Comparison of ENCODE assay signal across 27 mouse cellular contexts in the genomic region with DNA sequence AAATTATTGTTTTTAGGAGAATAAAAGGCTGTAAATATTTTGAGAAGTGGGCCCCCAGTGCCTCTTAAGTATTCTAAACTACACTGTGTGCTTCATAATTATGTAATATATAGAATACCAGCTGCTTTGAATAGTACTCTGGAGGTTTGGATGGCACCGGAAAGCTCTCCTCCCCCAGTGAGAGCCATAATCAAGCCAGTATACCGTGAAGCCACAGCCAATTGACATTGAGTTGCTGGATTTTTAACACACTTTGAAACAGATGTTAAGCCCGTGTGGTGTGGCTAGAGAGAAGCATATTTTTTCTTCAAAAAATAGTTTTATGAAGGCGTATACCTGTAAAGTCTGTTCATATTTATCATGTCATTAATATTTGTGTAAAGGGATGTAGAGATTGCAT.
A peak's percentile ranks its signal among the peaks of the same experiment; 100 is the strongest.
DNase-seq lines count a peak whose midpoint lies in the region; ATAC-seq lines count a peak whose summit lies in the region.
"Had no signal": no experiment of that assay in that cellular context is flagged by ENCODE, and none has a peak within 500 bp of the region (broad histone marks: within the 10 kb centered on the region; RNA-seq: fewer than 3 reads in every experiment).

No protein-coding gene starts in this region.

- ATAC-seq in frontal cortex, adult (ENCODE audit: low TSS enrichment) = peak; percentile 74
- peak; percentile 92 for ATAC-seq in neural tube, embryonic 13.5 days (ENCODE audit: low read depth)
- peak; percentile 81; the same call in 1 of the 2 replicates for ATAC-seq in neural tube, embryonic 15.5 days (ENCODE audit: low FRiP score)
- ATAC-seq: forebrain, embryonic 13.5 days; forebrain, embryonic 16.5 days; hindbrain, postnatal 0 days; inflammation-experienced regulatory T-cells, adult 6 months; Patski had no signal

- no peaks in the 10 kb centered on the region for H3K36me3 ChIP-seq in neural tube, embryonic 13.5 days
- H3K36me3 ChIP-seq in neural tube, embryonic 15.5 days = no peaks in the 10 kb centered on the region
- H3K36me3 ChIP-seq: embryonic facial prominence, embryonic 13.5 days; forebrain, embryonic 10.5 days; G1E; heart, embryonic 10.5 days; heart, embryonic 13.5 days had no signal

- no peak overlapping the region for H3K4me2 ChIP-seq in neural tube, embryonic 13.5 days
- no peak overlapping the region for H3K4me2 ChIP-seq in neural tube, embryonic 15.5 days
- H3K4me2 ChIP-seq: embryonic facial prominence, embryonic 13.5 days; forebrain, embryonic 13.5 days; heart, embryonic 13.5 days; hindbrain, embryonic 14.5 days had no signal

- no peak overlapping the region for H3K4me3 ChIP-seq in neural tube, embryonic 13.5 days
- no peak overlapping the region for H3K4me3 ChIP-seq in neural tube, embryonic 15.5 days (replicated peaks)
- H3K4me3 ChIP-seq: embryonic facial prominence, embryonic 13.5 days; forebrain, embryonic 10.5 days; forebrain, embryonic 13.5 days; heart, adult 2 months; heart, embryonic 10.5 days; heart, embryonic 13.5 days had no signal

- 41% methylated on average over 4 of the region's 4 CpGs for WGBS in neural tube, embryonic 13.5 days
- 37% methylated on average over 4 of the region's 4 CpGs for WGBS in neural tube, embryonic 15.5 days

- peaks cover 17% of the 10 kb centered on the region for H3K4me1 ChIP-seq in neural tube, embryonic 13.5 days (replicated peaks)
- peaks cover 11% of the 10 kb centered on the region for H3K4me1 ChIP-seq in neural tube, embryonic 15.5 days
- H3K4me1 ChIP-seq: forebrain, embryonic 13.5 days; heart, embryonic 10.5 days; heart, embryonic 13.5 days had no signal

- intact Hi-C loops in gastrocnemius, postnatal 14 days (cut with DNase I; ENCODE audit: low total_unique reads) = no loop called here

- H3K9me3 ChIP-seq in neural tube, embryonic 13.5 days = no peaks in the 10 kb centered on the region
- H3K9me3 ChIP-seq in neural tube, embryonic 15.5 days (replicated peaks) = no peaks in the 10 kb centered on the region
- H3K9me3 ChIP-seq: embryonic facial prominence, embryonic 13.5 days; forebrain, embryonic 10.5 days; forebrain, embryonic 13.5 days; G1E; heart, embryonic 10.5 days; heart, embryonic 13.5 days had no signal

- no peaks in the 10 kb centered on the region for H3K27me3 ChIP-seq in neural tube, embryonic 13.5 days
- no peaks in the 10 kb centered on the region; the same call in 1 of the 2 replicates for H3K27me3 ChIP-seq in neural tube, embryonic 15.5 days (replicated peaks)
- H3K27me3 ChIP-seq: CH12.LX; embryonic facial prominence, embryonic 13.5 days; forebrain, embryonic 13.5 days; heart, embryonic 13.5 days had no signal

- no peak for DNase-seq in frontal cortex, postnatal 14 days (ENCODE audit: low spot score in 2 of 2)
- no peak for DNase-seq in neural tube, embryonic 10.5 days (ENCODE audit: extremely low spot score, low spot score)
- no peak for DNase-seq in gastrocnemius, postnatal 14 days
- DNase-seq: adrenal gland, postnatal 10 days; adrenal gland, postnatal 36 days; B cell, adult 2 months; cerebellum, adult 18-20 months; cerebellum, adult 9-10 months; gastrocnemius, postnatal 36 days; heart, adult 2 months; heart, postnatal 14 days; heart, postnatal 4 days had no signal

- no peak overlapping the region for H3K9ac ChIP-seq in neural tube, embryonic 13.5 days
- H3K9ac ChIP-seq in neural tube, embryonic 15.5 days (replicated peaks) = no peak overlapping the region
- H3K9ac ChIP-seq: embryonic facial prominence, embryonic 13.5 days; forebrain, embryonic 13.5 days; heart, embryonic 13.5 days; hindbrain, embryonic 14.5 days had no signal

- no peak overlapping the region for H3K27ac ChIP-seq in neural tube, embryonic 13.5 days (replicated peaks)
- H3K27ac ChIP-seq in neural tube, embryonic 15.5 days (replicated peaks) = no peak overlapping the region
- H3K27ac ChIP-seq: embryonic facial prominence, embryonic 13.5 days; forebrain, embryonic 10.5 days; forebrain, embryonic 13.5 days; heart, adult 2 months; heart, embryonic 10.5 days; heart, embryonic 13.5 days; hindbrain, embryonic 14.5 days; hindbrain, postnatal 0 days had no signal
